Mouse (Mus musculus) testis, postnatal 10 days (tissue): ENCODE measurements around the gene Dctn3.
A peak's percentile ranks its signal among the peaks of the same experiment; 100 is the strongest.
"Not testable (repeated sequence)": the region's sequence is repeated elsewhere in the genome, so short reads cannot be mapped to it uniquely, and the experiment has no call there.

ENCODE experiments used
- DNase-seq: peaks from one replicate; pipeline ENCODE4 v3.0.0; 2021; ENCODE audit warnings: low spot score

Dctn3 gene

DNA sequence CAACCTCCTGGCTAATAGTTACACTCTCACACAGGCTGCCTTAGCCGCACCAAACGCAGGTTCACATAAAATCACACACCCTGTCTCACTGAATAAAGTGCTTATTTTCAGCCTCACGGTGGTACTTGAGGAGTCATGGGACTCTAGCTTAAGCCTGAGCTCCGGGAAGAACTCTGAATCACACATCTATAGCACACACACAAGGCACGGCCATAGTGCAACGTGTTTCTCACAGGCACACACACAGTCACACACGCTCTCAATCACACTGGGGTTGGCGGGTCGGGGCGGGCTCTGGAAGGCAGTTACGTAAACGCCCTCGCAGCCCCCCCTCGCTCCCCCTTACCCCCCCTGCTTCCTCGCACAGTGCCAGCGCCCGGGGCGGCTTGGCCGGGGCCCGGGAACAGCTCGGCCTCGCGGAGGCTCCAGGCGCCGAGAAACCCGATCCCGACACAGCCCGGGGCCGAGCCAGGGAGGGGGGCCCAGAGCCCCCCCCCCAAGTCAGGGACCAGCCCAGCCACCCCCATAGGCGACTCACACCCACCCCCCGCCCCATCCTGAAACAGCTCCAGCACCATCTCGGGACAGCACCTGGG lies 24.5 kb downstream of the Dctn3 start:
- DNase-seq, result peak; percentile 61

DNA sequence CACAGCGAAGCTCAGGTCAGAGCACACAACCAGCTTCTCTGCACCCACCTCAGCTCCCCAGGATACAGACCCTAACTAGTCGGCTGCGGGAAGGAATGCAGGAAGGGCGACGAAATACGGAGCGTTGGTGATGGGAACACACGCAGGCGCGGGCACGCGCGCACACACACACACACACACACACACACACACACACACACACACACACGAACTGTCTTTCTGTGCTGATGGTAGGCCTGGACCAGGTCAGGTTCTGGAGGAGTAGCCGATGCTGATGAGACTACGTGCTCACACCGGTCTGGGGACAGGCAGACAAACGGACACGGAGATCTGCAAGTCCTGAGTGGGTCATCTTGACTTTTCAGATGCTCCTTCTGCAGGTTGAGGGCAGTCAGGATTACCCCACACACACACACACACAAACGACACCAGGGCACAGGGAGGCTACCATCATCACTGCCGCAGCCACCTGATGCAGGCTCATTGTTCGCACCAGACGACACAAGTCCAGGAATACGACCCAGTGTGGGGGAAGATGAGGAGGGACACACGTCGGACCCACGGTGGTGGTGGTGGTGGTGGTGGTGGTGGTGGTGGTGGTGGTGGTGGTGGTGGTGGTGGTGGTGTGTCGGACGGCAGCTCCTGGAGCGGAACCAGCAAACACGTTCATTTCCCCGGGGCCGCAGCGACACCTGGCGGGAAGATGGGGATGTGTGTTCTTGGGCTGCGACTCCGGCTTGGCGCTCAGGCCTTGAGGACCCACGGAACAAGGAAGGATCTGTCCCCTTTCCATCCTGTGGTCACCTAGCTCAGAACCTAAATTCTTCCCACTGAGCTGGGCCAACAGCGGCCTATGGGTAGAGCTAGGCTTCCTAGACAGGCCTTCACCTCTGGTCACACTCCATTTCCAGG lies 25.8 kb downstream of the Dctn3 start, which contains the start of gene Cntfr:
Gene Cntfr, minus strand, starts transcription at position 160 of the 912 bp plus-strand sequence.
- peak; percentile 90 for DNase-seq

DNA sequence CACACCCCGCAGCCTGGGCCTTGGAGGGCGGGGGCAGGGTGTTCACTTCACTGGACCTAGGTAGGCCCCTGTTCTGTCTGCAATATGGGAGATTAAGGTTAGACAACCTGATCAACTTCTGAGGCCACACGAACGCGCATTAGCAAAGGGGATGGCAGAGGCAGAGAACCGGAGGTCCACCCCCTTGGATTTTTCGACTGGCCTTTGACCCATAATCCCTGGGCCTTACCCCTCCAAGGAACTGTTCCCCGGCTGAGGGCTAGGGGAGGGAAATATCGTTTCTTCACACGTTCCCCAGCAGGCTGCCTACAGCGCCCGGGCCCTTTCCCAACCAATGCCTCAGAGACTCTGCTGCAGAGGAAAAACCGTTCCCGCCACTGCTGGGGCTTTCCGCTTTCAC lies 26.5 kb downstream of the Dctn3 start:
- DNase-seq, result not testable (repeated sequence)

DNA sequence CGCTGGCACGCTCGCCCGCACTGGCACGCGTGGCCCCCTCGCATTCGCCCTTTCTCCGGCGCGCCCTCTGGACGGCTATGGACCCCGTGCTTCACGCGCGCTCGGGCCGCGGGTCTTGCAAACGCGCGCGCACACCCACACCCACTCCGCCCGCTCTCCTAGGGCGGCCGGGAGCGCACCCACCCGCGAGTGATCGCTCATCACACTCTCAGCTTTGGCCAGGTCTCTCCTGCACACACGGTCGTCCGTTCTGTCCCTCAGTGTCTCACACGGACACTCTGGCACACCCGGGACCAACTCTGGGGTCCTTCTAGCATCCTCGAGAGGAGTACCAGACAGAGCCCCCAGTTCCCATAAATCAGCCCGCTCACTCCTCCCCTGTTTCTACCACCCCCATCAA lies 27.2 kb downstream of the Dctn3 start:
- not testable (repeated sequence) for DNase-seq

DNA sequence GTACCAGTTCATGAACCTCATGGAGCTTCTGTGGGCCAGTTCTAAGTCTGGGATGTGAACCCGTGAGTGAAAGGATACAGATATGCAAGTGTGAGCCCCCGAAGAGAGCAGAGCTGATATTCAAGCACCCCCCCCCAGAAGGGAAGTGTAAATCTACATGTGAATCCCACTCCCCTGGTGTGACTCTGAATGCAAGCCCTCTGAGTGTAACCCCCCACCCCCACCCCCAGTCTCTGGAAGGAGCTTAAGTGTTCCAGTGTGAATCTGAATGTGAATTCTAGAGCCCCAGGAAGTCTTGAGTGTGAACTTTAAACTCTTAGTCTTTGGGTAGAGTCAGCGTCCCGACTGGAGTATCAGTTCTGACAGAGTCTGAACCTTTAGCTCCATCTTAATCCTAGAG lies 29.5 kb downstream of the Dctn3 start:
- DNase-seq, result not testable (repeated sequence)

DNA sequence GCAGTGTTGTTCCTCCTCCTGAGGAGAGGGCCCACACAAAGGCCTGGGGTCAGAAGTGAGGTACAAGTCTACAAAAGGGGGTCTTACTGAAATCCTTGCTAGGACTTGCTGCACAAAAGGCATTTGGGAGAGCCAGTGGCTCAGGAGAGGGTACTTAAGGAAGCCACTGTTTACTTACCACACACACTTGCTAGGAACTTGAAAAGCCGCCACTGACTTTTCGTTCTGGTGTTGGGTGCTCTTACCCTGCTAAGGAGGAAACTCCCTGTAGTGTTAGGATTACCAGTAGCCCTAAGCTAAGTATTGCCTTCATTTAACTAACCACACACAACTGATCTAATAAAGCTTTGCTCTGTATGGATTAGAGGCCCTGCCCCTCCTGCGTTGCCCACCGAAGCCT lies 33.0 kb downstream of the Dctn3 start:
- DNase-seq, result not testable (repeated sequence)

DNA sequence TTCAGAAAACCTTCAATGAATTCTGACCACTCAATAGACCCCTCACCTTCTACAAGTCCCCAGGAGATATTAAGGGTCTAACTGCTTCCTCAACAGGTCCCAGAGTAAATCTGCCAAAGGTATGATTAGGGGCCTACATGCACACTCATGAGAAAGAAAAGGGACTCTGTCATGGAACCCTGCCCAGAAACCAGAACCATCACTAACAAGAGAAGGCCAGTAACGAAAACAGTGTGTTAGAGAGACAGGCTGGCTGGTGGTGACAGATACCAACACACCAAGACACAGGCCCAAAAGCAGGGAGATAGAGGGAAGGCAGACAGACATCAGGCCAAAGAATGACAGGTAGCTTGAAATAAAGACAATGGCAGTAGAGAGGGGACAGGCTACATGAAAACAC lies 34.4 kb downstream of the Dctn3 start:
- DNase-seq, result not testable (repeated sequence)

DNA sequence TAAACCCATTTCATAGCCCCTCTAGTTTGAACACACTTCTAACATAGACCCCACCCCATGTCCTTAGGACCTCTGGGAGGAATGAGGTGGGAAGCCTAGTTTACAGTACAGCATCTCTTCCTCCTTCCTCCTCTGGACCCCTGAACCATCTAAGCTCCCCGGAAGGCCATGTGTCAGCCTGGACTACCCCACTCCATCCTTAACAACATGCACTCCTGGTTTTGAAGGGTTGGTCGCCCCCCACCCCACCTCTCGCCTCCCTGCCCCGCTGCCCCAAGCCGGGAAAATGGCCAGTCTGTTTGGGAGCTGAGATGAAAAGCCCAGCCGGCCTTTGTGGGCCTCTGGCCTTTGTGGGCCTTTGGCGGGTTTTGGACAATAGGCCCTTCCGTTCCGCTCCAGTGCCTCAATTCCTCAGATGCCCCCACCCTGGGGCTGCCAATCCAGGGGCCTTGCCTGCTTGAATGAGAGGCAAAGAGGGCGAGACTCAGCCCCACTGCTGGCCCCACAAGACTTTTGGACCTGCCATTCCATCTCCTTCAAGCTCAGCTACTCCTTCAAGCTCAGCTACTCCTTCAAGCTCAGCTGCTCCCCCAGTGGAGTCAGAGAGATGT lies 37.0 kb downstream of the Dctn3 start:
- DNase-seq, result not testable (repeated sequence)

DNA sequence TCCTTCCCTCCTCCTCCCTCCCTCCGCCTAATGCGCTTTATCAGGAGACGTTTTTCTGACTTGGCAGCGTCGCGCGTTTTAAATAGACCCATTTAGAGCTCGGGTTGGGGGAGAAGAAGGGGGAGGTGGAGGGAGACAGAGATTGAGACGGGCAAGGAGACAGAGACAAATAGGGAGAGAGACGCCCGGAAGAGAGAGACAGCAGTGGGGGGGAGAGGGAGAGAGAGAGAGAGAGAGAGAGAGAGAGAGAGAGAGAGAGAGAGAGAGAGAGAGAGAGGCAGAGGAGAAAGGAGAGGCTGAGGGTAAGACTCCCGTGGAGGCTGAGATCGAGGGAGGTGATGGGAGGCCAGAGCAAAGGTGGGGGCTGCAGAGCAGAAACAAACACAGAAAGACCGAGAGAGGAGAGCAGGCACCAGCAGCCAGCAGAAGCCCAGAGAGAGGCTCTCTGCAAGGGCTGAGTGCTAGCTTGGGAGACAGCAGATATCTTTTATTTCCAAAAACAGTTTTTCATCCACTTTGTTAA lies 38.0 kb downstream of the Dctn3 start:
- DNase-seq, result not testable (repeated sequence)

DNA sequence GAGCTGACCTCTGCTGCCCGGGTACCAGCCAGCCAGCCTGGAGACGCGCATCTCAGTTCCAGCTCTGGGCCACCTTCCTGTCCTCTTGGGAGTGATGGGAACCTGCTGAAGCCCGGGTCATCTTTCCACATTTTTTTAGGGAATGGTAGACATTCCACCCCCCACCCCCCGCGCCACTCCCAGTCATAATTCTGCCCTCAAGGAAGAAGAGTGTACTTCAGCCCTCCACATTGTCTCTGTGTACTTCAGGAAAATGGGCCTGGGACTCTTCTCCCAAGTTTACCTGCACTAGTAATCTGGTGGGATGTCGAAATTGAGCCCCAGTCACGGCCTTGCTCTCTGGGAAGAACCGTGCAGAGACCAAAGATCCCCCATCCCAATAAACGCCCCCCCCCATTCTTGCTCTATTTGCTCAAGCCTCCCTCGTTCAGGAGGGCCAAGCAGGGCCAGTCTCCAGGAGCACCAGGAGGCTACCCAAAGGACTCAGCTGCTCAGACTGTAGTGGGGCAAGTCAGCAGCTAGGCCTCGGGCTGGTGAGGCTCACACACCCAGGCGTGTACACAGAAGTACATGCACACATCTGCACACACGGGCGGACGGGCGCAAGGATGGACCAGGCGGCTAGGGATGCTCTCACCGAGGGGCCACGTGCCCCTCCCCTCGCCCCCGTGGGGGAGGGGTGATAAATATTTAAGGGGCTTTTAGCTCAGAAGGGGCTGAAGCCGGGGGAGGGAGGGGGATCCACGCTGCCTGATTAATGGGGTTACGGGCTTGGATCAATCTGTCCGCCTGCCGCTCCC lies 38.6 kb downstream of the Dctn3 start:
- DNase-seq, result not testable (repeated sequence)

DNA sequence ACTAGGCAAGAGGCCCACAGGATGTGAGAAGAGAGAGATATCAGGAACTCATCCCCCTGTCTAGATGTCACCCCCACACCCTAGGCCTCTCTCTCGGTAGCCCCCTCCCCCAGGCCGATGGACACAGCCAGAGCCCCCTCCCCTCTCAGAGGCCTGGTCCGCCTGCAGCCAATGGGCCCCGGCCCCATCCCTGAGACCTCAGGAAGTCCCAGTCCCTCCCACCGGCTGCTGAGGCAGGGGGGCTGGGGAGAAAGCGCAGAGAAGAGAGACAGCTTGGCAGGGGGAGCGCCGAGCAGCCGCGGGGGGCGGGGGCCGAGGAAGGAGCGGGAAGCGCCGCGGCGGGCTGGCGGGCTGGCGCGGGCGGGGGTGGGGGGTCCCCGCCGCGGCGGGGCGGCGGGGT lies 39.7 kb downstream of the Dctn3 start:
- not testable (repeated sequence) for DNase-seq

DNA sequence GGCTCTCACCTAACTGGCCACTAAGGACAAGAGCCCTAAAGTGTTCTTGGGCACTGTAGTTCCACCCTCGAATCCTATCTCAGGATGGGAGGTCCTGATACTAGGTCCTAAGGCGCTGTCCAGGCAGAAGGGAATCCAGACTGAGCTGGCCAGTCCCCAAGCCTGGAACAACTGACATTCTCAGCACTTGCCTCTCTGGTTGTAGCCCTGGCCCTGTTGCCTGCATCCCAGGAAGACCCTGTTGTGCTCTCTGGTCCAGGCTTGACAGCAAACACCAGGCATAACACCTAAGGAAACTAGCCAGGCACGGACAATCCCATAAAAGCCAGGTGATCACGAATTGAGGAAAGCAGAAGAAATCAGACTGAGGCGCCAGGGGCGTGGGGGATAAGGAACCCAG lies 40.2 kb downstream of the Dctn3 start:
- no peak for DNase-seq

DNA sequence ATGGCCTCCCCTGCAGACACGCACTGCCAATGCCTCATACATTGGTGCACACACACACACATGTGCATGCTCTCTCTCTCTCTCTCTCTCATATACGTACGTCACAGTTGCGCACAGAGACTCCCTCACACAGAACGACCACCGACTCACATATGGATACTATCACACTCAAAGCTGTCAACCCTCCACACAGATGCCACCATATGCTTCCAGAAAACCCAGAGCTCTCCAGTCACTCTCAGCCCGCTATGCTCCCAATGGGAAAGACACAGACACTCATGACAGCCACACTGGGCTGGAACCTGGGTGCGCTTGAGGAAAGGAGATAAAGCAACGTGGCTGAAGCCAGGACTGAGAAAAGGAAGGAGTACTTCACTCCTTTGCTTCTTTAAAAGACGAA lies 41.0 kb downstream of the Dctn3 start:
- no peak for DNase-seq

DNA sequence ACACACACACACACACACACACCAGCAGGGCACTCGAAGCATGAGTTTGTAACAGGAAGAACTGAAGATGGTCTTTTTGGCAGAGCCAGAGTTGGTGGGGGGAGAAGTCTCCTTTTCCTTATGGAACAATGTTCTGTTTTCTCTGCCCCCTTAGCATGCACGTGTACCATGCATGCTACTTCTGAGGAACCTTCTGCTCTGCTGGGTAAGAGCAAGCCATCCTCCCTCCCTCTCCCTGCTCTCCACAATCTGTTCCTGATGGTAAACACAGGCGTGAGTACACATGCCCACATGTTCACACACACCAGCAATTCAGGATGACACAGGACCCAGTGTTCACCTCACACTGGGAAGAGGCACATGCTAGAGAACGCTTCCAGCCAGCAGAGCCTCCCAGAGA lies 41.8 kb downstream of the Dctn3 start:
- DNase-seq, result no peak

DNA sequence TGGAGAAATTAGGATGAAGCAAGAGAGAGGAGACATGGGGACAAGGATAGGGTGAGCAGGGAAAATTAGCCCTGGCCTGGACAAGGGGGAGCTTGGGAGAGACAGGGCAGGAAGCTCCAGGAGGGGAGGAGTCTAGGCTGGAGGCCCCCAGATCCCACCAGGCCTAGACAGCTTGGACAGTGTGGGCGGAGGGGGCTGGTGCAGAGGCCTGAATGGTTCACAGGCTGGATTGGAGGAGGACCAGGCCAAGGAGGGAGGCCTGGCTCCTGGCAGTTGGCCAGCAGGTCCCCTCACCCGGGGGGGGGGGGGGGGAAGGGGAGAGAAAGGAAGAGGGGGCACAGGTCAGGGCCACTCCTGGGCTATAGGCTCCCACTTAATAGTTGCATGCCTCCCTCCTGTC lies 43.7 kb downstream of the Dctn3 start:
- no peak for DNase-seq

DNA sequence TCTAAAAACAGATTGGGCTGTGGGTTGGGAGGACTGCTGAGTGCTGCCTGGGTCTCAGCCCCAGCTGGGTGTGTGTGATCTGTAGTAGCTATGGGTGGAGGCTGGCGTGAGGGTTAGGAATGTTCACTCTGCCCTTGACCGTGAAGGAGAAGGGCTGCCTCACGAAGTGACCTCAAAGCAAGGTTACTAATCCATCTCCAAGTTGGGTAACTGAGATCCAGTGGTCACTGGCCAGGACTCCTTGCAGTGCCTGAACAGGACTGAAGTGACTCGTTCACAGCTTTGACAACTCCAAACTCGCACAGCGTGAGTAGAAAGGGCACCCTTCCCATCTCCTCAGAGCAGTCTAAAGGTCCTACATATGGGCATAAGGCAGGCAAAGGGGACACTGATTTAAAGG lies 44.1 kb downstream of the Dctn3 start:
- no peak for DNase-seq

DNA sequence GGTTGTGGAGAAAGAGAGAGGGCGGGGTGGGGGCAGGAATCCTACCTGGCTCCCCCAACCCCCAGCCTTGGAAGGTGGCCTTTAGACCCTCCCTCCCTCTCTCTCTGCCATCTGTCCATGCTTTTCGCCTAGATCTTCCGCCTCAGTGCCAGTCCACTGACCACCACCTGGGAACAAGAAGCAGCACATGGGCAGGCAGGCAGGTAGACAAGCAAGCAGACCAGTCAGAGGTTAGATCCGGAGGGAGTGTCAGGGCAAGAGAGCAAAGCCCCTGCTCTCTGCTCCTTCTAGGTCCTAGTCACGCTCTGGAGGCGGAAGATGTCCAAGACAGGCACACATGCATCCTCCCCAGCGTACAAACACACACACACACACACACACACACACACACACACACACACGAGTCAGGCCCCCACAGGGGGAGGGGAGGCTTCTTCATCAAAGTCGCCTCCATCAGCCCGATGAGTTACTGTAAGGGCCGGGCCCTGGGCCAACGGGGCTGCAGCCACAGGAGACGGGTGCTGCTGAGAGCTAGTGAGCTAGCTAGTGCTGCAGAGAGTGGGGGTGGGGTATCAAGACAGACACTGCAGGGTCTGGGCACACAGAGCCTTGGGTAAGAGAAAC lies 45.9 kb downstream of the Dctn3 start:
- DNase-seq, result no peak

DNA sequence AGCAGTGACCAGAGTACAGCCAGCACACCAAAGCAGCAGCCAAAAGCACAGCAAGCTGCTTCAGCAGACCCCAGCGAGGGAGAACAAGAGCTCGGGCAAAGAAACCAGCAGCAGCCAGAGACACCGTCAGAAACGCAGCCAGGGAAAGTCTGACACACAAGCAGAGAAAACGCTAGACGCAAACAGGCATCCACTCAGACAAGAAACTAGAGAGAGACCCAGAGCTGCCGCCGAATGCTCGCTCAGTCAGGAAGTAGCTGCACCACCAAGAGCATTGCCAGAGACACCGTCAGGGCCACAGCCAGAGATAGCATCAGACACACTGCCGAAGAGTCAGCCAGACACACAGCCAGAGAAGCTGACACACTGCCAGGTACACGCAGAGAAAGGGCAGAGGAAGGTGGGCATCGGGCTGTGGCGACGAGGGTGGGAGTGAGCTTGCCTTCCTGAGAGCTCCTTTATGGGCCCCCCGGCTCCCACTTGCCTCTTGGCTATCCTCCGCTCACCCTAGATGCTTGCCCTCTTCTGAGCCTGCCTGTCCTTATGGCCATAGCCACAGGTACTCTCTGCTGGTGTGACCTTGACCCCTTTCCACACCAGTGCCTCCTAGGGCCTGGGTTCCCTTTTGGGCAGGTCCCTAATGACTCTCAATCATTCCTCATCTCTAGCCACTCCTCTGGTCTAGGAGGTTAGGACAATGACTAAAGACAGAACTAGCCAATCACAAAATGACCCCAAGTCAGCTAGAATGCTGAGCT lies 46.5 kb downstream of the Dctn3 start:
- no peak for DNase-seq

DNA sequence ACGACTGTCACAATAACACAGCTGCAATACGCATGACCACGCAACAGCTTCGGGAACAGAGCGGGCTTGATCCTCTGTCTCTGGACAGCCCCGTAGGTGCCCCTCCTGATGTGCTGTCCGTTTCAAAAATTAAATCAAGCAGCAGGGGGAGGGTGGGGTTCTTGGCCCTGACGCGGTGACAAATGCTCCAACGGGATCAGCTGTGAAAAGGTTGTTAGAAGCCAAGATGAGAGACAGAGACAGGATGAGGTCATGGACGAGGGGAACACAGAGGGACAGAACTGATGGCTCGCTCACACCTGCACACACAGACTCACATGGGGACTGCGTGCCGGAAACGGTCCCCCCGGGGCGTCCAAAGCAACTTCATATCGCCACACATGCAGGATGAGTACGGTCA lies 49.8 kb downstream of the Dctn3 start:
- DNase-seq, result no peak

DNA sequence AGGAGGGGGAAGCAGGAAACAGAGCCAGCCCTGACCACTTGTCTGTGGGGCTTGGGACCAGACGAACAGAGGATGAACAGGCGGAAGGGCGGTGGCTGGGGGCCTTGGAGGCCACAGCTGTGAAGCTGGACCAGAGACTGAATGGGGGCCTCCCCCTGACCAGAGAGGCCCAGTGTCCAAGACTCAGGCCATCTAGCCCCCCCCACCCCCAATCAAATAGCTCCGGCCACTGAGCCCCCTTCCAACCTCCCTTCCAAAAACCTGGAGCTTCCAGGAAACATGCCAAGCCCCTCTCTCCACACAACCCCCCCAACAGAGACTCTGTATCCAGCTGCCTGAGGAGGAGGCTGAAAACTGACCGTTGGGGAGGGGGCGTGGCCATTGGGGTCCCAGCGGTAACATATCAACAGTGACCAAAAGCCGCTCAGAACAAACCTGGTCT lies 50.4 kb downstream of the Dctn3 start:
- no peak for DNase-seq
